Mouse (Mus musculus) bone marrow, adult 2 months (tissue): Measurements from ENCODE around the gene Olfr605.
"Not testable (repeated sequence)": the region's sequence is repeated elsewhere in the genome, so short reads cannot be mapped to it uniquely, and the experiment has no call there.

Experiments
- CTCF ChIP-seq: fragments of 200-500 bp; IDR thresholded peaks from 2 replicates; pipeline ENCODE4 v1.5.1; 2011; ENCODE audit warnings: low read length, control low read depth; ENCODE audit not compliant: control insufficient read depth, insufficient read depth
- POLR2A ChIP-seq: fragments of 200-500 bp; IDR thresholded peaks from 2 replicates; pipeline ENCODE4 v1.6.1; 2011; ENCODE audit warnings: low read depth, mild to moderate bottlenecking, control low read depth, low read length, borderline replicate concordance; ENCODE audit not compliant: control insufficient read depth

- TF ChIP-seq CTCF, POLR2A: not testable (repeated sequence)
Observed at GRCm38 (mm10) chr7:103414772-103415171, 30.5 kb downstream of the Olfr605 start, which contains the start of gene Usp17lc.
